Mouse (Mus musculus): ENCODE results near the gene Dusp12.

DNA sequence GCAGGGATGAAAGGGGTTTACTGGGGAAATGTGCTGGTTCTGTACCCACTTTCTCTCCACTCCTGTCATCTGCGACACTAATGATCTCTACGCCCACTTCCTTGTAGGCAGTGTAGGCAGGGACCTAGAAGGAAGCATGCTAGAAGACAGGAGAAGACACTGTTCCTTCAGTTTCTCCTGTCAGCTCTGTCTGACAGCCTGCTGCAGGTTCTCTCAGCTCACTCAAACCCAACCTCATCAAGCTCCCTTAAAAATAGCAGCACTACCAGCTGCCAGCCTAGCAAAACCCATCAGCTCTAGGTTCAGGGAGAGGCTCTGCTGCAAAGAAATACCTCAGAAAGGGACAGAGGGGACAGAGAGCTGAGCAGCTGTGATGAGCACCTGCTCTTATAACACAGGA is 35.3 kb downstream of the Dusp12 start:
- TF ChIP-seq CTCF (IDR thresholded peaks at IDR 0.05; ENCODE audit: control insufficient read depth, insufficient read depth, insufficient read length) (no peak), MAX (IDR thresholded peaks at IDR 0.05) (no peak)

All from C2C12 (cell line).